ENCODE assay signal across 36 mouse cellular contexts in genomic region chr4:43489611-43490010, GRCm38 (mm10). TPM values are rescaled to one million over a fixed set of nuclear protein-coding genes. Genes with fewer than 3 reads are reported as not detected.
"Had no signal": no experiment of that assay in that cellular context is flagged by ENCODE, and none has a peak within 500 bp of the region (broad histone marks: within the 10 kb centered on the region; RNA-seq: fewer than 3 reads in every experiment).

No protein-coding gene starts in this region.

- H3K9me3 ChIP-seq: embryonic facial prominence, embryonic 10.5 days; embryonic facial prominence, embryonic 13.5 days; embryonic facial prominence, embryonic 15.5 days; forebrain, embryonic 12.5 days; forebrain, embryonic 15.5 days had no signal

- H3K36me3 ChIP-seq: embryonic facial prominence, embryonic 10.5 days; embryonic facial prominence, embryonic 12.5 days; embryonic facial prominence, embryonic 13.5 days; embryonic facial prominence, embryonic 15.5 days; forebrain, embryonic 10.5 days; forebrain, embryonic 12.5 days; forebrain, embryonic 15.5 days had no signal

- H3K27ac ChIP-seq: embryonic facial prominence, embryonic 10.5 days; embryonic facial prominence, embryonic 12.5 days; embryonic facial prominence, embryonic 13.5 days; embryonic facial prominence, embryonic 15.5 days; forebrain, embryonic 10.5 days; forebrain, embryonic 12.5 days; forebrain, embryonic 13.5 days; forebrain, embryonic 15.5 days; heart, adult 2 months had no signal

- DNase-seq: cerebellum, adult 9-10 months; cerebellum, adult 9-11 months; cerebellum, postnatal 10 days; cerebellum, postnatal 14 days; cerebellum, postnatal 25 days; cerebellum, postnatal 36 days; embryo, embryonic 11 days; forebrain, postnatal 0 days; gastrocnemius, adult 2 months; gastrocnemius, postnatal 10 days; gastrocnemius, postnatal 14 days; gastrocnemius, postnatal 25 days; gastrocnemius, postnatal 36 days; heart, adult 18-20 months; heart, adult 2 months had no signal

- ATAC-seq: forebrain, embryonic 13.5 days; forebrain, embryonic 14.5 days; forebrain, embryonic 15.5 days; forebrain, embryonic 16.5 days; forebrain, postnatal 0 days had no signal

- H3K9ac ChIP-seq: embryonic facial prominence, embryonic 12.5 days; embryonic facial prominence, embryonic 13.5 days; embryonic facial prominence, embryonic 15.5 days; forebrain, embryonic 12.5 days; forebrain, embryonic 13.5 days; forebrain, embryonic 15.5 days; forebrain, postnatal 0 days had no signal

- H3K27me3 ChIP-seq: embryonic facial prominence, embryonic 12.5 days; embryonic facial prominence, embryonic 13.5 days; embryonic facial prominence, embryonic 15.5 days; forebrain, embryonic 12.5 days; forebrain, embryonic 13.5 days; forebrain, embryonic 15.5 days had no signal

- H3K4me2 ChIP-seq: embryonic facial prominence, embryonic 12.5 days; embryonic facial prominence, embryonic 13.5 days; embryonic facial prominence, embryonic 15.5 days; forebrain, embryonic 12.5 days; forebrain, embryonic 13.5 days; forebrain, embryonic 15.5 days had no signal

- H3K4me3 ChIP-seq: embryonic facial prominence, embryonic 10.5 days; embryonic facial prominence, embryonic 12.5 days; embryonic facial prominence, embryonic 13.5 days; embryonic facial prominence, embryonic 15.5 days; erythroblast, embryonic 14.5 days; forebrain, embryonic 10.5 days; forebrain, embryonic 12.5 days; forebrain, embryonic 13.5 days; forebrain, embryonic 15.5 days; gastrocnemius, adult 2 months; heart, adult 2 months had no signal

RNA-seq across cellular contexts. Expression of gene Sit1, which starts 6.1 kb away (rescaled TPM):
- total RNA-seq: common myeloid progenitor, adult 5-6 weeks; forebrain, postnatal 0 days; gastrocnemius, adult 18-20 months; gastrocnemius, adult 2 months; gastrocnemius, adult 8-10 months; gastrocnemius, postnatal 10 days; gastrocnemius, postnatal 14 days; gastrocnemius, postnatal 25 days; gastrocnemius, postnatal 36 days; gastrocnemius, postnatal 4 days; granulocyte monocyte progenitor cell, adult 5-6 weeks; heart, adult 8-10 months had no signal
- polyA plus RNA-seq: cortical plate, adult 2 months; embryonic facial prominence, embryonic 10.5 days; embryonic facial prominence, embryonic 11.5 days; embryonic facial prominence, embryonic 12.5 days; embryonic facial prominence, embryonic 13.5 days; embryonic facial prominence, embryonic 14.5 days; embryonic facial prominence, embryonic 15.5 days; erythroblast, embryonic 14.5 days; forebrain, embryonic 10.5 days; forebrain, embryonic 11.5 days; forebrain, embryonic 12.5 days; forebrain, embryonic 13.5 days; forebrain, embryonic 14.5 days; forebrain, embryonic 15.5 days; forebrain, embryonic 16.5 days; forebrain, postnatal 0 days; heart, adult 2 months had no signal

RNA-seq across cellular contexts. Expression of gene Arhgef39, which starts 9.9 kb away (rescaled TPM):
- total RNA-seq: gastrocnemius, adult 18-20 months; gastrocnemius, adult 2 months; gastrocnemius, adult 8-10 months; heart, adult 8-10 months had no signal

RNA-seq across cellular contexts. Expression of gene Car9, which starts 17.2 kb away (rescaled TPM):
- polyA plus RNA-seq: erythroblast, embryonic 14.5 days; forebrain, embryonic 14.5 days had no signal

RNA-seq across cellular contexts. Expression of gene Tpm2, which starts 34.0 kb away (rescaled TPM):
- polyA plus RNA-seq: erythroblast, embryonic 14.5 days had no signal
